Comparison of ENCODE assay signal across 17 mouse cellular contexts in genomic region chr8:91209658-91210057, GRCm38 (mm10).
"Had no signal": no experiment of that assay in that cellular context is flagged by ENCODE, and none has a peak within 500 bp of the region (broad histone marks: within the 10 kb centered on the region; RNA-seq: fewer than 3 reads in every experiment).

No protein-coding gene starts in this region.

- H3K27ac ChIP-seq: limb, embryonic 15.5 days; liver, embryonic 12.5 days; liver, embryonic 14.5 days; midbrain, embryonic 10.5 days; midbrain, embryonic 13.5 days; neural tube, embryonic 13.5 days; neural tube, embryonic 15.5 days had no signal

- H3K4me1 ChIP-seq: limb, embryonic 15.5 days; neural tube, embryonic 13.5 days; neural tube, embryonic 15.5 days had no signal

- H3K9ac ChIP-seq: limb, embryonic 15.5 days; liver, embryonic 12.5 days; liver, embryonic 14.5 days; midbrain, embryonic 13.5 days; neural tube, embryonic 13.5 days; neural tube, embryonic 15.5 days had no signal

- H3K4me2 ChIP-seq: limb, embryonic 15.5 days; liver, embryonic 12.5 days; midbrain, embryonic 13.5 days; neural tube, embryonic 13.5 days; neural tube, embryonic 15.5 days had no signal

- H3K36me3 ChIP-seq: limb, embryonic 15.5 days; liver, embryonic 12.5 days; midbrain, embryonic 10.5 days; midbrain, embryonic 13.5 days; neural tube, embryonic 13.5 days; neural tube, embryonic 15.5 days had no signal

- H3K4me3 ChIP-seq: limb, embryonic 15.5 days; liver, embryonic 12.5 days; midbrain, embryonic 10.5 days; midbrain, embryonic 13.5 days; myocyte; neural tube, embryonic 13.5 days; neural tube, embryonic 15.5 days had no signal

- ATAC-seq: liver, embryonic 12.5 days; midbrain, embryonic 13.5 days; midbrain, embryonic 16.5 days had no signal

- H3K27me3 ChIP-seq: limb, embryonic 15.5 days; liver, embryonic 12.5 days; midbrain, embryonic 13.5 days; neural tube, embryonic 13.5 days had no signal

- H3K9me3 ChIP-seq: limb, embryonic 15.5 days; liver, embryonic 12.5 days; midbrain, embryonic 10.5 days; midbrain, embryonic 13.5 days; neural tube, embryonic 13.5 days; neural tube, embryonic 15.5 days had no signal

- DNase-seq: retina, postnatal 1 day; right cerebral cortex, adult 18-20 months; right cerebral cortex, postnatal 25 days; right cerebral cortex, postnatal 4 days; spleen, adult 18-20 months; thymus, adult 18-20 months; thymus, postnatal 14 days; thymus, postnatal 36 days had no signal
